Mouse (Mus musculus): ENCODE results near the gene Tent5d. TPM values are rescaled to one million over a fixed set of nuclear protein-coding genes. Genes with fewer than 3 reads are reported as not detected.
A peak's percentile ranks its signal among the peaks of the same experiment; 100 is the strongest.

The Tent5d gene
- polyA plus RNA-seq, 1 experiment from 2014 or later: 0.08 TPM

GRCm38 (mm10) chrX:107816218-107816554, 23.8 kb downstream of the Tent5d start, which contains the start of gene 2610002M06Rik:
Gene 2610002M06Rik, minus strand, starts transcription at chrX:107816334.
- DNase-seq (ENCODE audit: low spot score): peak; percentile 68
- Histone ChIP-seq H3K4me1 (replicated peaks; ENCODE audit: control insufficient read depth, insufficient read depth, low read length) (no peaks in the 10 kb centered on the region), H3K4me2 (peak within 1 kb of the TSS; percentile 63), H3K27ac (ENCODE audit: low read depth, low read length) (peak within 1 kb of the TSS; percentile 40; the same call in 1 of the 2 replicates), H3K9ac (ENCODE audit: low read depth, low read length) (peak within 1 kb of the TSS; percentile 71), H3K9me3 (ENCODE audit: control insufficient read depth, low read length) (no peaks in the 10 kb centered on the region), H3K4me3 (ENCODE audit: low read depth, low read length) (peak within 1 kb of the TSS; percentile 62), H3K27me3 (replicated peaks; ENCODE audit: control insufficient read depth, insufficient read depth, low read length) (no peaks in the 10 kb centered on the region), H3K36me3 (ENCODE audit: control insufficient read depth, insufficient read depth, low read length) (no peaks in the 10 kb centered on the region)
- ATAC-seq (replicated peaks; ENCODE audit: low FRiP score): peak; percentile 99
- 15% methylated on average over 28 of the region's 28 CpGs for WGBS

DNA sequence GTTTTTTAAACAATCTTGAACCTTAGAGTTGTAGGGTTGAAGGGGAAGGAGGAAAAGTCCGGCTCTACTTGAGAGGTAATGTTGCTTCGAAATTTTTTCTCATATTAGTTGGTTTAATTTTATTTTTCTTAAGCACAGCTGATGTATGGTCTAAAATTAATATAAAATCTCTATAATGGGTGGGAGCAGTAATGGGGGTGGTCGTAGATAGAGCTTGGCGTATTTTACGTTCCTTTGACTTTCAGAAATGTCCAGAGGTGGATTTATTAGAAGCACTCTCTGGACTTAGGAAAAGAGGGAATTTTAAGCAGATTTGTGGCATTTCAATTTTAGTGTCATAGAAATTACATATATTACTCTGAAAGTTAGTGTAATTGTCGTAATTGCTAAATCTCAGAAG, 24.3 kb downstream of the Tent5d start:
- H3K4me1 ChIP-seq (replicated peaks; ENCODE audit: control insufficient read depth, insufficient read depth, low read length): no peaks in the 10 kb centered on the region

GRCm38 (mm10) chrX:107858165-107858564, 65.8 kb downstream of the Tent5d start:
- Histone ChIP-seq H3K27ac (ENCODE audit: low read depth, low read length) (no peak overlapping the region), H3K4me1 (replicated peaks; ENCODE audit: control insufficient read depth, insufficient read depth, low read length) (no peaks in the 10 kb centered on the region), H3K4me3 (ENCODE audit: low read depth, low read length) (no peak overlapping the region), H3K9me3 (ENCODE audit: control insufficient read depth, low read length) (no peaks in the 10 kb centered on the region), H3K36me3 (ENCODE audit: control insufficient read depth, insufficient read depth, low read length) (no peaks in the 10 kb centered on the region), H3K4me2 (no peak overlapping the region), H3K9ac (ENCODE audit: low read depth, low read length) (no peak overlapping the region), H3K27me3 (replicated peaks; ENCODE audit: control insufficient read depth, insufficient read depth, low read length) (no peaks in the 10 kb centered on the region)
- WGBS: 25% methylated on average over 4 of the region's 4 CpGs
- ATAC-seq (replicated peaks; ENCODE audit: low FRiP score) (no peak), DNase-seq (ENCODE audit: low spot score) (no peak)

More for the DNA sequence above, 24.3 kb downstream of the Tent5d start:
- no peaks in the 10 kb centered on the region for H3K36me3 ChIP-seq (ENCODE audit: control insufficient read depth, insufficient read depth, low read length)
- no peaks in the 10 kb centered on the region for H3K9me3 ChIP-seq (ENCODE audit: control insufficient read depth, low read length)
- no peak for ATAC-seq (replicated peaks; ENCODE audit: low FRiP score)
- H3K27ac ChIP-seq (ENCODE audit: low read depth, low read length): no peak overlapping the region
- DNase-seq (ENCODE audit: low spot score): no peak
- no peaks in the 10 kb centered on the region for H3K27me3 ChIP-seq (replicated peaks; ENCODE audit: control insufficient read depth, insufficient read depth, low read length)
- H3K9ac ChIP-seq (ENCODE audit: low read depth, low read length): no peak overlapping the region
- peak overlapping the region; percentile 58 for H3K4me2 ChIP-seq
- H3K4me3 ChIP-seq (ENCODE audit: low read depth, low read length): peak overlapping the region; percentile 62; the same call in 1 of the 2 replicates
- WGBS: 86% methylated on average over 6 of the region's 6 CpGs

Other genes with a start within 250 kb of the Tent5d start
- 0.04 and 0.05 TPM in 2 replicates for gene Tbx22, start 124.6 kb upstream of the Tent5d start, polyA plus RNA-seq (2014; fragmentation: Nextera tagmentation; extraction: Ambion mirVana)
- 14.7 and 17.7 TPM in 2 replicates for gene 2610002M06Rik, start 23.7 kb downstream of the Tent5d start, polyA plus RNA-seq (2014; fragmentation: Nextera tagmentation; extraction: Ambion mirVana)
- not detected in 2 replicates for gene Gm732, start 155.9 kb downstream of the Tent5d start, polyA plus RNA-seq (2014; fragmentation: Nextera tagmentation; extraction: Ambion mirVana)

Measured in liver, embryonic 11.5 days (tissue).